Mouse (Mus musculus) left cerebral cortex, postnatal 14 days (tissue): ENCODE measurements at regions not wholly inside any gene's neighbourhood (a gene's known extent, or its start where the extent isn't known, plus 50 kb on each side); places are given as distances from the start of the nearest gene placed in this dataset.
A peak's percentile ranks its signal among the peaks of the same experiment; 100 is the strongest.
"Not testable (repeated sequence)": the region's sequence is repeated elsewhere in the genome, so short reads cannot be mapped to it uniquely, and the experiment has no call there.

Experiments
- DNase-seq, 2 experiments: peaks; one replicate each; pipeline ENCODE4 v3.0.0; 2021 to 2022; ENCODE audit warnings: low spot score in 2 of 2, mixed read lengths in 1 of 2
- intact Hi-C: fragments of 180-260 bp; cut with DNase I; formaldehyde crosslinking; loops from one replicate; pipeline ENCODE4 v1.15.1; 2025

GRCm38 (mm10) chr16:31551416-31552151 is 111.7 kb upstream of the Dlg1 start:
- DNase-seq: no peak
- intact Hi-C loops: no loop called here

DNA sequence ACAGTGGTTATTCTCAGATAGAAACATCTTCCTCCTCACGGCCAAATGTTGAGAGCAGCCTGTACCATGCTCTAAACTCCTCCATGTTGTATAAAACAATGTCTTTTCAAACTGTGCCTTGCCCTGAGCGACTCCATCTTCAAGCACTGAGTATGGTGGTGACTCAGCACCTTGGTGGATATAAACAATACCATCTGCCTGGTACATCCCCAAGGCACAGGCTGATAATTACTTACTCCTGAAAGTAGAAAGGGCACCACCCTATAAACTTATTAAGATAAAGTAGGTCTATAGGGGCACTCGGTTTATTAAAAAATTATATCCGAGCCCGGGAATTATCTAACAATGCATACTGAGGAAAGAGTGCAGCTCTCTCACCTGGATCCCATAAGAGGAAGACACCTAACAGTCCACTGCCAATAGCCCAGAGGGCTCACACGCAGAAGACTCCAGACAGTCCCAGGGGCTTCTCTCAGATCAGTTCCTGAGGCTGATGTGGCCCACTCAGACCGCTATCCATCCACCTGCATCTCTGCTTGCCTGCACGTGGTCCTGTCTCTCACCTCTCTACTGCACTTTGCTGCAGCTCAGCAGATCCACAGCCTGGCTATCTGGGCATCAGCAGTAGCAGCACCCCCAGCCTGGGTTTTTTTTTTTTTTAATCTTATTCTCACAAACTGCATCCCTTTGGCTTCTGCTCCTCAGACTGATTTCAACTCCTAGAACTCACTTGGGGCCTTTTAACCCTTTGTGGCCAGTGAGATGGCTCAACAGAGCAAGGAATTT is 109.7 kb upstream of the Dlg1 start:
- no peak for DNase-seq
- intact Hi-C loops: no loop called here

- no peak for DNase-seq
- intact Hi-C loops: no loop called here
Measured at GRCm38 (mm10) chr16:31560426-31560825, 102.8 kb upstream of the Dlg1 start.

GRCm38 (mm10) chr16:31564926-31565325 is 98.3 kb upstream of the Dlg1 start:
- intact Hi-C loops: no loop called here

GRCm38 (mm10) chr16:31568316-31568715 is 94.9 kb upstream of the Dlg1 start:
- intact Hi-C loops: no loop called here
- DNase-seq: no peak

More at GRCm38 (mm10) chr16:31564926-31565325, 98.3 kb upstream of the Dlg1 start:
- no peak for DNase-seq

DNA sequence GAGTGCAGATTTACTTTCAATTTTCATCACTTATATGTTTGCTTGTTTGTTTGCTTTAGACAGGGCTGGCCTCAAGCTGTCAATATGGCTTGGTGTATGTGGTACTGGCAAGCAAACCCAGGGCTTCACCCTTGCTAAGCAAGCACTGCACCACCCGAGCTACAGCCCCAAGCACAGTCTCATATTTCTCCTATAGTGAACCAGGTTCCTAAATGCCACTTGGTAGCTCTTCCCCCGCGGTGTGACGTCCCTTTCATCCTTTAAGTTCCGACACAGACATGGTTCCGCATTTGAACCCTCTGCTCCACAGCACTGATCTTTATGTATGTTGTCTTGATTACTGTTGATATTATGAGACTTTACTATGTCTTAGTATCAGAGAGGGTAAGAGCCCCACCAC is 93.4 kb upstream of the Dlg1 start:
- intact Hi-C loops: no loop called here
- DNase-seq: no peak

- peak in 1 of 2 experiments; percentile 30 for DNase-seq
- intact Hi-C loops: no loop called here
Measured at GRCm38 (mm10) chr16:31570311-31571139, 92.7 kb upstream of the Dlg1 start.

GRCm38 (mm10) chr16:31573833-31574232 is 89.4 kb upstream of the Dlg1 start:
- intact Hi-C loops, DNase-seq: not testable (repeated sequence)

DNA sequence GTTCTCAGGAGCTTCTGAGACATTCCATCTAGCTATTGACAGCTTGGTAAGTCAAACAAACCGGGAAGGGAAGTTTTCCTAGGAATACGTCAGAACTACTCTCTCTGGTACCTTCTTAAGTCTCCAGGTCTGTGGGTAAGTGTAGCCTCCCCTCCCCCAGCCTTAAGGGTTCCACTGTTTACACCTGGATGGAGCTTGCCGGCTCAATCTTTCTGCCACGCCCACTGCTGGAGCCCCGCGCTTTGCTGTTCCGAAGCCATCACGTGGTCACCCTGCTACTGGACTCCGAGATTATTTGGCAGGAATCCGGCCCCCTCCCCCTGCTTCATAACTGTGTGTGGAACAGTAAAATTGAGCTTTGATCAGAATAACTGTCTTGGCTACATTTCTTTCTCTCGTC is 87.6 kb upstream of the Dlg1 start:
- intact Hi-C loops, DNase-seq: not testable (repeated sequence)

- DNase-seq: no peak
Measured at GRCm38 (mm10) chr16:31576422-31576821, 86.8 kb upstream of the Dlg1 start.

GRCm38 (mm10) chr16:31577347-31577746 is 85.9 kb upstream of the Dlg1 start:
- no peak for DNase-seq
- intact Hi-C loops: no loop called here

More at GRCm38 (mm10) chr16:31576422-31576821, 86.8 kb upstream of the Dlg1 start:
- intact Hi-C loops: no loop called here

DNA sequence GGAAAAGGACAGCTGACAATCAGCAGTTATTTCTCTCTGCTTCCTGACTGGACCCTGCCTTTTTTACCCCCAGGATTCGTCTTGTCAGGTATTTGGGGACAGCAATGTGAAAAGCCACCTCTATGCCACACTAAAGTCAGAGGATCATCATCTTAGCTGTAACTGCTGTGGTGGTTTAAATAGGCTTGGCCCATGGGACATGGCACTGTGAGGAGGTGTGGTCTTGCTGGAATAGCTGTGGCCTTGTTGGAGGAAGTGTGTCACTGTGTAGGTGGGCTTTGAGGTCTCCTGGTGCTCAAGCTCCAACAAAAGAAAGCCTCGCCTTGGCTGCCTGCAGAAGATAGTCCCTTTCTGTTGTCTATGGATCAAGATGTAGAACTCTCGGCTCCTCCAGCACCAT is 83.9 kb upstream of the Dlg1 start:
- no peak for DNase-seq
- intact Hi-C loops: no loop called here

DNA sequence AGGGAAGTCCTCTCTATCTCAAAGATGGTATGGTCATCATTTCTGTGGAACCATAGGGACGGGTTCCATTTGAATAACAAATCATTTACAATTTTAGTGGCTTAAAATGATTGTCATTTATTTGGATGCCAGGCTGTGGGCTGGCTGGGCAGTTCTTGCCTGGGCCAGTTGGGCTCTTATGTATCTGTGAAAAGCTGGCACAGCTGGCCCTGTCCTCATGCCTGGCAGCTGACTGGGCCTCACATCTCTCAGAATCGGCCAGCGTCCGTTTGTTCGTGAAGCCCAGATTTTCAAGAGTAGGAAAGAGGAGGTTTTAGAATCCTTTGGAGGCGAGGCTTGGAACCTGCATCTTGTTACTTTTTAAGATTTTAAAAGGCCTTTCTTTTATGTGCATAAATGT is 82.5 kb upstream of the Dlg1 start:
- DNase-seq: no peak
- intact Hi-C loops: no loop called here

DNA sequence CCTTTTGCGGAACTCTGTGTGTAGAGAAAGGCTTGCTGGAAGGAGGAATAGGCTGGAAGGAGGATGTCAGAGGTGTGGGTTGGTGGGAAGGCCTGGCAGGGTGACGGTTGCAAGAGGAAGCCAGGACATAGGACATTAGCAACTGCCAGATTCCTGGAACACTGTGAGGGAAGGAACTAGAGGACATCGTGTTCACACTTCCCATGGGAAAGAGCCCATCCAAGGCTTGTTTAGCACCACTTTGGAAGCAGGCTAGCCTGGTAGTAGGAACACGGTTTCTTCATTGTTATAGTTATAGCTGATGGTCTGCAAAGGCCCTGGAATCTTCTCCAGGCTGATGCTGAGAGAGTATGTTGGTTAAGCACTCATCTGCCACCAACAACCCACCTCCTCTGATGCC is 80.4 kb upstream of the Dlg1 start:
- intact Hi-C loops: no loop called here
- DNase-seq: no peak

- intact Hi-C loops: no loop called here
Measured at GRCm38 (mm10) chr16:31583627-31584026, 79.6 kb upstream of the Dlg1 start.

GRCm38 (mm10) chr16:31584216-31584823 is 78.9 kb upstream of the Dlg1 start:
- intact Hi-C loops: no loop called here
- no peak for DNase-seq

More at GRCm38 (mm10) chr16:31583627-31584026, 79.6 kb upstream of the Dlg1 start:
- no peak for DNase-seq

GRCm38 (mm10) chr16:31587036-31587435 is 76.2 kb upstream of the Dlg1 start:
- DNase-seq: no peak
- intact Hi-C loops: no loop called here

DNA sequence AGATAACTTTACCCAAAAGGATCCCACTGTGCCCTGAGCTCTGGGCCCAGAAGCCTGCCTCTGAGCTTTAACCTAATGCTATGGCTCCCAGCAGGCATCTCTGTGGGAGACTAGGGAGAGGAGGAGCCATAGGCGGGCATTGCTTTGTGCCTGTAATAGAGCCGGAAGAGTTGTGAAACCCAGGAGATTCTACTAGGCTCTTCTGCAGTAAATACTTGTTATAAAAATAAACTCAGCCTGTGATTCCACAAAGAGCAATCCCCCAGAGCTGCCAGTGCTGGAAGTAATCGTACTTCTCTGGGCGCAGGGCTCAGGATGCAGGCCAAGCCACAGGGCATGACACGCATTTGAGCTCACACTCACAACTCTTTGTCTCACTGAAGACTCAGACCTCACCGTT is 73.7 kb upstream of the Dlg1 start:
- peak in 1 of 2 experiments; percentile 14 for DNase-seq
- intact Hi-C loops: no loop called here

GRCm38 (mm10) chr16:31591565-31591964 is 71.7 kb upstream of the Dlg1 start:
- DNase-seq: no peak
- intact Hi-C loops: no loop called here
